Mouse (Mus musculus) urinary bladder, adult 2 months (tissue): ENCODE measurements around the gene Pcnx. TPM values are rescaled to one million over a fixed set of nuclear protein-coding genes. Genes with fewer than 3 reads are reported as not detected.
"Not testable (repeated sequence)": the region's sequence is repeated elsewhere in the genome, so short reads cannot be mapped to it uniquely, and the experiment has no call there.

Experiments used
- DNase-seq: peaks from one replicate; pipeline ENCODE4 v3.0.0; 2022; ENCODE audit warnings: low spot score
- polyA plus RNA-seq: library from polyadenylated mRNA; depleted of rRNA; stranded (reverse); fragments of >200 nt; gene quantifications from 2 replicates; pipeline ENCODE4 v1.2.3, GENCODE M21; 2012; rRNA removed

Pcnx gene
- polyA plus RNA-seq, 1 experiment = 23.3 TPM

DNA sequence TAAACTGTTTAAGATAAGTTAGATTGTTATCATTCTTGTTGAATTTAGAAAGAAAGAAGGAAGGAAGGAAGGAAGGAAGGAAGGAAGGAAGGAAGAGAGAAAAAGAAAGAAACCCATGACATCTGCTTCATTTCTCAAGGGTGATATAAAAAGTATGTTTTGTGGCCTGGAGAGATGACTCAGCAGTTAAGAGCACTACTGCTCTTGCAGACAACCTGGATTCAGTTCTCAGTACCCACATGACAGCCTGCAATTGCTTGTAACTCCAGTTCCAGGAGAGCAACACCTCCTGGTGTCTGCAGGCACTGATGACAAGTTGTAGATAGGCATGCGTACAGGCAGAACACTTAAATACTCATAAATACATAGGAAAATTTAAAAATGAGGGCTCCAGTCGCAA, 105.6 kb downstream of the Pcnx start:
- DNase-seq = no peak

DNA sequence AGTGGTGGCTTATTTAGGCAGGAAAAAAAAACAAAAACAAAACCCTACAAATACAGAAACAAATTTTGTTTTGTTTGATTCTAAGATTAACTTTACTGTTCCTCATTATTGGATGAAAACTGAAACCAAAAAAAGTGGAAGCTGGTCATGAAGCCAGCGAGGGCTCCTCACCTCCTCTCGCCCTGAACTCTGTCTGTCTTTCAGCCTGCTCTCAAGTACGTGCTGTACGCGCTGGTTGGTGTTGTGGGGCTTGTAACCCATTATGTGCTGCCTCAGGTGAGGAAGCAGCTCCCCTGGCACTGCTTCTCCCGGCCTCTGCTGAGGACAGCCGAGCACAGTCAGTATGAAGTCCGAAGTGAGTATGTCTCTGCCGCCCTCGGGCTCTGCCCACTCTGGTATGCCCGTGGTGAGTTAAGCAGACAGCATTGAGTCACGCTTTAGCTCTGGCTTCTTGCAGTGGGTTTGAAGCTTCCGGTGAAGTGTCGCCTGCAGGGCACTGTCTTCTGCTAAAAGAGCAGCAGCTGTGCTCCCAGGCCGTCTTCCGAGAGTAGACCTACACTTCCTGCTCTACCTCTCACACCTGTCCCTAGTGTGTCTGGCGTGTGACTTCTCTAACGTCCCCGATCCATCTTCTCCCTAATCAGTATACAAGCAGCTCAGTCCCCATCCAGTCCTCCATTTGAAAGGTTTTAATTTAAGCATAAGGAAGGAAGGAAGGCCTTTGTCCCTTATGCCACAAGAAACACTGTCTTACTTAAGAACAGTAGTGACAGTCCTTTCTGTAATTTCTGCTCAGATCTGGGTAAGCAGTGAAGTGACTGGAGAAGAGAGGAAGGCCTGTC, 111.4 kb downstream of the Pcnx start:
- no peak for DNase-seq

DNA sequence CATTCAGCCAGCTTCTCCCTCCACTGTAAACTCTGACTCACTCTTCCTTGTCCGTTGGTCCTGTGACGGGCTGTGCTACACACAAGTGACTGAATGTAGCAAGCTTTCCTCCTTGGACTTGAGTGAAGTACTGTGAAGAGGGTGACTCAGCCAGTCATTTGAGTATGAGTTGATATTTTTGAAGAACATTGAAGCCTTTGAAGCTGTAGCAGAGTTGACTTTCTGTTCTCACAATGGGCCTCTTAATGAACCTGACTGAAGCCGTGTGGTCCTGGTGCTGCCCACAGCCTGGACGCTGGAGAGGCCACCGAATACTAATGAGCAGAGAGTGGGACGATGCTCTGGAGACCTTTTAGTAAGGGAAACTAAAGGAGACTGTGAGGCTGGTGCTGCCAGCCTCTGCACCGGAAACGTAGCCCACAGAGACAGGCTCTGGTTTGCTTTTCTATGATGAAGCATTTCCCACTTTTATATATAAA, 112.1 kb downstream of the Pcnx start:
- DNase-seq = no peak

DNA sequence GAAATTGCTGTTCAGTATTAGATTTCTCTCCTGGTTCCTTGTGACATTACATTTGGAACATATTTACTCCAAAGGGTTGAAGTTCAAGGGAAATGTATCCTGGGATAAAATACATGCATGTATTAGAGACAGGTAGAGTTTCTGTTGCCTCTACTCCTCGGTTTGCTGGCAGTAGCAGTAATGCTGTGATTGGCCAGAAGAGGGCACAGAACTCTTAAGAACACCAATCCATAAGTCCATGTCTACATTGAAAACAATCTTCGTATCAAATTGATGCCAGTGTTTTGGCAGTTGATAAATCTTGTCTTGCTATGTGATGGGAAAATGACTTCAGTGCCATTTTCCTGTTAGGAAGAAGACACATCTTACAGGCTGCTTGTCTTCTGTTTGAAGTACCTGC, 115.0 kb downstream of the Pcnx start:
- DNase-seq = no peak

DNA sequence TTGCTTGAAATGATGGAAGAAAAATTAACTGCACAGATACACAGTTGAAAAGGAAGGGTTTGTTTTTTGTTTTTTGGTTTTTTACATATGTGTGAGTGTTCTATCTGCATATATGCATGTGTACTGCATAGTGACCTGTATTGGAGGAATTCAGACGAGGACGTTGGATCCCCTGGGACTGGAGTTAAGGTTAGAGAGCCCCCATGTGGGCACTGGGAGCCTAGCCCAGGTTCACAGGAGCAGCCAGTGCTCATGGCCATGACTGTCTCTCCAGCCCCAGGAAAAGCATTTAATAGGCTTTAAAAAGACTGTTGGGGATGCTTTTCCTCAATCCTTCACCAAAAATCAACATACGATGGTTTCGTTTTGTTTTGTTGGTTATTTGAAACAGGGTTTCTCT, 117.5 kb downstream of the Pcnx start:
- no peak for DNase-seq

DNA sequence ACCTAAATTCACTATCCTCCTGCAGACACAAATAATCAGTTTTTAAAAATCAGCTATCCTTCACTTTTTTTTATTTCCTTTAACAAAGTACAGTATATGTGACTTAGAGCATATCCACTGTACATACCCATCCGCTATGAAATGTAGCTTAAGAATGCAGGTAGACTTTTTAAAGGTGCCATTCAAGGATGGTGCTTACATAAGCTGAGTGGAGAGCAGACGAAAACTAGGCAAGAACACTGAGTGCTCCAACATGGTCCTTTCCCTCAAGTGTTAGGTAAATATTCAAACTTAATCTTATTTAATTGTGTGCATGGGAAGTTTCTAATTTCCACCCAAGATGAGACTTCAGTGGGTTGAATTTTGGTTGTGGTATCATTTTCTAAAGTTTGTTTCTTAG, 119.5 kb downstream of the Pcnx start:
- no peak for DNase-seq

DNA sequence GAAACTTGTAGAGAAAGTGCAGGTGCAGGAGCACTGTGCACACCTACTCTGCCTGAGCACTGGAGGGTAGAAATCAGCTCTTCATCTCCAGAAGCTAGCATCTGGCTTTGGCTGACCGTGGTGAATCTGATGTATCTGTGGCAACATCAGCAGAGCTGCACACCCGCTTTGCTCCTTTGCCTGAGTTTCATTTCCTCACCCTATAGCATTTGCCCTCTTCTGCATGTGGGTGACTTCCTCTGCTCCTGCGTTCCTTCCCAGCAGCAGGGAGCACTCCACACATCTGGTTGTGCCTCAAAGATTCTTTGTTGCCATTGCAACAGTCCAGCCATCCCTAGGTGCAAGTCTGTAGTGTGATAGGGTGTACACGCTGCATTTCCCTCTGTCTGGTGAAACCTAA, 132.3 kb downstream of the Pcnx start:
- DNase-seq = no peak

DNA sequence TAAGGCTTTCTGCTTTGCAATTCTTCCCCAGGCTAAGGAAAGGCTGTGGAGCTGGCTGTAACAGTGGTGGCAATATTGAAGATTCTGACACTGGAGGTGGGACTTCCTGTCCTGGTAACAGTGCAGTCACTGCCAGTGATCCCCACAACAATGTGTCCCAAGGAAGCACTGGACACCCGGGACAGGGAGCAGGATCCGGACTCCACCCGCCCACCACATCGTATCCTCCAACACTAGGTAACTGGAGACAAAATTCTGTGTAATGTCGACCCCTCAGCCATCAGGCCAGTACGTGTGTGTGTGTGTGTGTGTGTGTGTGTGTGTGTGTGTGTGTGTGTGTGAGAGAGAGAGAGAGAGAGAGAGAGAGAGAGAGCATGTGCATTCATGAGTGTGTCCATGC, 133.2 kb downstream of the Pcnx start:
- no peak for DNase-seq

DNA sequence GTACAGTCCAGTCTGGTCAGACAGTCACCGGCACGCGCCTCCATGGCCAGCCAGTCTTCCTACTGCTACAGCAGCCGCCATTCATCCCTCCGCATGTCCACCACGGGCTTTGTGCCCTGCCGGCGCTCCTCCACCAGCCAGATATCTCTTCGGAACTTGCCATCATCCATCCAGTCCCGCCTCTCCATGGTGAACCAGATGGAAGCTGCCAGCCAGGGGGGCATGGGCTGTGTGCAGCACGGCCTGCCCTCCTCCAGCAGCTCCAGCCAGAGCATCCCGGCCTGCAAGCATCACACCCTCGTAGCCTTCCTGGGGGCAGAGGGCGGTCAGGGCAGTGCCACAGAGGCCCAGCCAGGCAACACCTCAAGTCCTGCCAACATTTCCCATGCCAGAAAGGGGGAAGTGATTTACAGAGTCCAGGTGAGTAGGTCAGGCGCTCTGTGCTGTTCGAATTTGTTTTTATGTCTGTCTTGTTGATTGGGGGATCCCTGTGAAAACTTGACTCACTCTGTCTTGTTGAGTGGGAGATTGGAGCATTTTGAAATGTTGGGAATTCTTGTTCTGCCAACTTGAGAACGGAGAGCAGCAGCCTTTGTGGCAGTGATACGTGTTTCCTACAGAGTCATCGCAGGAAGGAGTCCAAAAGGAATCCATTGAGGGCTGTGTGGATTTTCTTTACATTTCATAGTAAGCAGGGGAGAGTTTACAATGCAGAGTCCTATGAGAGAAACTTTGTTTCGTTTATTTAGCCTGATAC, 135.3 kb downstream of the Pcnx start:
- no peak for DNase-seq

DNA sequence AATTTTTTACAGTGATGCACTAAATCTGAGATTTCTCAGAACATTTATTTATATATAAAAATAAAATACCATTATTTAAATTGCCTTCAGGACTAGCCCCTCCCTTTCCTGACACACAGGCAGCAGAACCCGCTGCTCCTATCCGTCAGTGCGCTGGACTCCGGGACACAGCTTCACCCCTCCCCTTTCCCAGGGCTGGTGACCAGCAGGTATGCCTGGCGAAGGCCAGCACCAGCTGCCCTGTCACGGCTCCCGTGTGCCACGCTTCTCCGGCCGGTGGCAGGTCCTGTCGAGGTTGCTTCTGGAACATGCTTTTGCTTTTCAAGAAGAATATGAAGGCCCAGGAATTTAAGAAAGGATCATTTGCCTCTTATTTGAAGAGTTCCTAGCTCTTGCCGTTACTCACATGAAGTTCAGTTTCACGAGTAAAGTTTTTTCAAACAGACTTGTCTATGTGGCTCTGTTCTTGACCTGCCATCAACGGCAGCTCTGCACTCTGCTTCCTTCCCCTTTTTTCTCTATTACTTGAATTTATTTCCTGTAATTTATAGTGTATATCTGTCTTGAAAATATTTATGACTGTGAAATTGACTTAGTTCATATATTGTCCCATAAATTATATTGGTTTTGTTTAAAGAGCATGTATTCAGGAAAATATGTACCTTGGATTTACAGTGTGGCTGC, 137.0 kb downstream of the Pcnx start:
- no peak for DNase-seq

DNA sequence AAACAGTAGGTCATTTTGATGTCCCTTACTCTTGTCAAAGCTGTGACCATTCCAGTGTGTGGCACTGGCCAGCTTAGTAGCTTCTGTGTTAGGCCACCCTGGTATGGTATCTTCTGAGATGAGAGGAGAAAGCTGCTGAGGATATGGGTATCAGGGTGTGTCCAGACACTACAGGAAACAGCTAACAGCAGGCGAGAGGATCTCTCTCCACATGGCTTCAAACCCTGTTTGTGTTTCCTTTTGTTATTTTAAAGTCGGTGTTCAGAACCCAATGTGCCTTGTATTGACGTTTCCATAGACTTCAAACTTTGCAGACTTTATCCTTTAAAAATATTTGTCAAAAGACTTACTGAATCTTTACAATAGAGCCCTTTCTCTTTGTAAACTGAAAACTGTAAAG, 137.7 kb downstream of the Pcnx start:
- no peak for DNase-seq

DNA sequence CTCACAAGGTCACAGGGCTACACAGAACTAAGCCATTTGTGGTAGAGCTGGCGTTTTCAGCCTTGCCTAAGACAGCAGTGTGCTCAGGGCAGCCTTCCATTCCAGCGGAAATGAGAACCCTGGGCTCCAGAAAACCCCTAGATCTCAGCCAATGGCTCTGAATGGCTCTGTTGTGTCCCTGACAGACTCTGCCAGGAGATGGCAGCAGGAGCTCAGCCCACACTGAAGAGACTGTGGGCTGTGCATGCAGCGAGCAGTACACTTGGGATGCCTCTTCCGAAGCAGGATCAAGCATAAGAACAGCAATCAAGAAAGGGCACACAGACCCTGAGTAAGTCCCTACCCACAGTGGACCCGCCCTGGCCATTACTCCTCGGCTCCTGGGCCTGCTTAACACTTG, 142.9 kb downstream of the Pcnx start:
- not testable (repeated sequence) for DNase-seq

DNA sequence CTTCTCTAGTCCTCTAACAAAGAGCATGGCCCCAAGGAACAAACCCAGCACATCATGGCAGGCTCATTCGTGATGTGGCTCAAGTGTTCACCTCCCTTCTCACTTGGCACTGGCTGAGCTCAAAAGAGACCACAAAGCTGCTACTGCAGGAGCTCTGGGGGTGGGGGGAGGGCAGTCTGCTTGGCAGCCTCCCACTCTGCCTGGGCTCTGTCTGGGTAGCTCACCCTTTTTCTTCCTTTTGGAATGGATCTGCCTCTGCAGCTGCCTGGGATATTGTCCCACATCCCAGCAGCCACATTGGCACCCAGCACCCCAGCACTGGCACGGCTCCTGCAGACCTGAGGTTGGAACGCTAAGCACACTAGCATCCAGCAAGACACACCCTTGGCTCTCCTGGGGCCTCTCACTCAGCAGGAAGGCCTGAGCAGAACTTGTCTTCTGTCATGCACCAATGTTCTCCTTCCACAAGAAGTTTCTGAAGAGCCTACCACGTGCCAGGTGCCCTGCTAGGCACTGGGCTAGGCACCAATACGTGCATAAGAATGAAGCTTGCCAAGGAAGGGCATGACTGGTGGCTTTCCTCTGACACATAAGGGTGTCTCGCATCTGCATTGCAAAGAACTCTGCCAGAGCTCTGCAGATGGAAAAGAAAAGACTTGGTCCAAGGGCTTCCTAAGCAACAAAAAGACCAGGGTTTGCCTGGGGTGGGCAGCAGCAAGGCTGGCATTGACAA, 166.2 kb downstream of the Pcnx start:
- DNase-seq = not testable (repeated sequence)

DNA sequence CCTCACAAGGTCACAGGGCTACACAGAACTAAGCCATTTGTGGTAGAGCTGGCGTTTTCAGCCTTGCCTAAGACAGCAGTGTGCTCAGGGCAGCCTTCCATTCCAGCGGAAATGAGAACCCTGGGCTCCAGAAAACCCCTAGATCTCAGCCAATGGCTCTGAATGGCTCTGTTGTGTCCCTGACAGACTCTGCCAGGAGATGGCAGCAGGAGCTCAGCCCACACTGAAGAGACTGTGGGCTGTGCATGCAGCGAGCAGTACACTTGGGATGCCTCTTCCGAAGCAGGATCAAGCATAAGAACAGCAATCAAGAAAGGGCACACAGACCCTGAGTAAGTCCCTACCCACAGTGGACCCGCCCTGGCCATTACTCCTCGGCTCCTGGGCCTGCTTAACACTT, 173.7 kb downstream of the Pcnx start:
- not testable (repeated sequence) for DNase-seq

DNA sequence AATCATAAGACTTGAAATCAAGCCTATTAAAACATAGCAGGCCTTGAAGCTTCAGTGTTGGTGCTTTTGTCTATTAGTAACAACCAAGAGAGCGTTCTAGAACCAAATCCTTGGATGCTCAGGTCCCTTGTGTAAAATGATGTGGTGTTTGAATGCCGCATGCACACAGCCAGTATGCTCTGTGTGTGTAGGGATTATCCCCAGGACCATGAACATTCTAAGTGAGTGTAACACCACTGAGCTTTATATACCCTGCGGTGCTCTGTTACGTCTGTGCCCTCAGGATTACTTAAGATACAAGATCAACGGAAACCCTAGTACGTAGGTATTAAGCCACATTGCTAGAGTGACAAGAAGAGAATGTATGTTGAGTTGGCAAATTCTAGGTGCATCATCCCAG, 174.2 kb downstream of the Pcnx start:
- not testable (repeated sequence) for DNase-seq

DNA sequence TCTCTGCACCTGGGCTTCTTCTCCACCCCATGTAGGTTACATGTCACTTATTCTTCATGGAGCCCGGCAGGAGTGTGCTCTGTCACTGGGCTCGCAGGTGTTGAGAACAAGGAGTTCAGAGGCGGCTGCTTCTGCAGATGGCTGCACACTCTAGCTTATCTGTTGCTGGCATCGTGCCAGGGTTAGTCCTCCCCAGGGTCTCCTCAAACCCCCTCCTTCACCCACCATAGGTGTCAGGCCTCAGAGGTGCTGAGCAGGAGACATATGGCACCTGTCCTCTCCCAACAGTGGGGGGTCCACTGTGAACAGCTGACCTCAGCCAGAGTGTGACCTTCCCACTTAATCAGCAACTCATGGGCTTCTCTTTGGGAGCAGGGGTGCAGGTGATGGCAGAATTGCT, 184.3 kb downstream of the Pcnx start:
- not testable (repeated sequence) for DNase-seq

Other genes starting within 250 kb of the Pcnx start
- 7.4 and 7.6 TPM in 2 replicates for gene Ttc9, start 228.8 kb upstream of the Pcnx start, polyA plus RNA-seq
- 1.4 and 2.3 TPM in 2 replicates for gene Map3k9, start 78.8 kb upstream of the Pcnx start, polyA plus RNA-seq